Mouse (Mus musculus) spleen, postnatal 36 days (tissue): Measurements from ENCODE around the gene Tnfrsf1a.

Source experiments
- DNase-seq, 2 experiments: peaks; one replicate each; pipeline ENCODE4 v3.0.0; 2022; ENCODE audit warnings: low spot score in 2 of 2, mixed read lengths in 1 of 2

Gene Tnfrsf1a

DNA sequence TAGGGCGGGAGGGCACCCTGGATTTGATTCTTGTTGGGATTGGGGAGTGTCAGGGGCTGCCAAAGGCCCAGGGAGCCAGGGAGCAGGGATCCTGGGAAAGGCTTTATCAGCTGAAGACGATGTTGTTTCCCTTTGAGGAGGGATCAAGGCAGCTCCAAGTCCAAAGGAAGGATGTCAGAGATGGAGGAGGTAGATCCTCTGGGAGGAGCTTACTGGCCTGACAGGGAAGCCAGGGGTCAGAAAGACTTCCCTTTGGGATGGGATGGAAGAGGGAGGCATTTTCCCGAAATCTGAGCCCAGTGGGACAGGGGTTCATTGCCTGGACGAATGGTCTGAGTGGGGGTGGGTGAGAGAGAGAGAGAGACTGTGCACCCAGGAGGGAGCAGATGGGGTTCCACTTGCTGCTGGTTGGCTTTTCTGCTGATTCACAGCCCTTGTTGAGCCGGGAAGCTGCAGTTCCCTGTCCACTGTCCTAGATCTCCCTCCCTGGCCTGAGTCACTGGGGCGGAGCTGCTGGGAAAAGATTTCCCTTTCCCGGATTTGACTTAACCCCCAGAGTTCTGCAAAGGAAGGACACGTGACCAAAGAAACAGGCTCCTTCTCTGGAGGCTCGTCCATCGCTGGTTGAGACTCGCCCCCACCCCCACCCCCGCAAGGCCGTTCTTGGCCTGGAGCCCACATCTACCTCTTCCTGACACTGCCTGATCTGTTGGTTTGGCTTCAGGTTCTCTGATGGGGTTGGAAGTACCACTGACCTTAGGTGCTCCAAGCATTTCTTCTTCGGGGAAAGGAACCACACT is 5.4 kb downstream of the Tnfrsf1a start:
- no peak for DNase-seq

- no peak for DNase-seq
These were observed 6.1 kb downstream of the Tnfrsf1a start for GRCm38 (mm10) chr6:125355197-125355741.

DNA sequence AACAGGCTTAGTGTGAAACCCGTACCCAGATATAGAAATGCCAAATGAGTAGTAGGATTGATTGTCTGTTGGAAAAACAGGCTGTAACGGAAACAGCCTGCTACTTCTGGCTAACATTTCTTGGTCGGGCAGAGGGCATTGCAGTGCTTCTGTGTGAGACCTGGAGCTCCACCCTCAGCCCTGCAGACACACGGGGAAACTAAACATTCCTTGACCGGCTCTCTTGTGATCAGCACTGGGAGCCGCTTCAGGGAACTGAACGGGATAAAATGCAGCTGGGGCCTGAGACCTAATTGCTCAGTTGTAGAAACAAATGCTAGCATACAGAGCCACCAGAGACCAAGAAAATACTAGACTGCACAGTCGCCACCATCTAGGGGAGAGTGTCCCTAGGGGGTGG is 7.1 kb downstream of the Tnfrsf1a start:
- no peak for DNase-seq

DNA sequence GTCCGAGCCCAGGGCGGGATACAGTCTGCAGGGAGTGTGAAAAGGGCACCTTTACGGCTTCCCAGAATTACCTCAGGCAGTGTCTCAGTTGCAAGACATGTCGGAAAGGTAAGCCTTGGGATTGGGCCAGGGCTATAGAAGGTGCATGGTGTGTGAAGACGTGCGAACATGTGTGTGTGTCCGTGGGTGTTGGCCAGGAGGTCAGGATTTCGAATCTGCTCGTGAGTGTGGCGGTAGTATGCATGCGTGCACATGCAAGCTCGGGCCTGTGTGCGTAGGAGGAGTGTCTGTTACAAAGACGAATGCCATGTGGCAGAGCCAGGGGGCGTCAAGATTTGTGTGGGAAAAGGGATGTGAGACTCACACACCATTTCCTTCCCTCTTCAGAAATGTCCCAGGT is 8.2 kb downstream of the Tnfrsf1a start:
- no peak for DNase-seq

- no peak for DNase-seq
These were observed 10.8 kb downstream of the Tnfrsf1a start for GRCm38 (mm10) chr6:125359999-125360398.

DNA sequence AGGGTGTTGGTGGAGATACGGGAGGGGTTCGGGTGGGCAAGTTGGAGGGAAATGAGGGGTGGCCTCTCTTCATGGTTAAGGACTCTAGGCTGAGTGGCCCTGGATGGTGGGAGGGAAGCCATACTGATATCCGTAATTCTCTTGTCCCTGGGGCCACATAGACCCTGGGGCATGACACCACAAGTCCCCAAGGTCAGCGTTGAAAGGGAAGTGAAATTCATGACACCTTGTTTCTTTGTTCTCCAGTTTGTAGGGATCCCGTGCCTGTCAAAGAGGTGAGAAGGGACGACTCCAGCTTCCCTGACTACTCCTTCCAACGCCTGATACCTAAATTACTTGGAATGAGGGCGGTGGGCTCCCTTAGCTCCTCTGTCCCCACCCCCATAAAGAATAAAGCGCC is 11.7 kb downstream of the Tnfrsf1a start:
- peak in 1 of 2 experiments; percentile 40 for DNase-seq

GRCm38 (mm10) chr6:125361467-125362291 is 12.5 kb downstream of the Tnfrsf1a start:
- DNase-seq: no peak

- no peak for DNase-seq
These were observed 13.9 kb downstream of the Tnfrsf1a start for GRCm38 (mm10) chr6:125363021-125363420.

GRCm38 (mm10) chr6:125363451-125364242 is 14.5 kb downstream of the Tnfrsf1a start:
- no peak for DNase-seq

- DNase-seq: no peak
These were observed 15.3 kb downstream of the Tnfrsf1a start for GRCm38 (mm10) chr6:125364448-125364847.

DNA sequence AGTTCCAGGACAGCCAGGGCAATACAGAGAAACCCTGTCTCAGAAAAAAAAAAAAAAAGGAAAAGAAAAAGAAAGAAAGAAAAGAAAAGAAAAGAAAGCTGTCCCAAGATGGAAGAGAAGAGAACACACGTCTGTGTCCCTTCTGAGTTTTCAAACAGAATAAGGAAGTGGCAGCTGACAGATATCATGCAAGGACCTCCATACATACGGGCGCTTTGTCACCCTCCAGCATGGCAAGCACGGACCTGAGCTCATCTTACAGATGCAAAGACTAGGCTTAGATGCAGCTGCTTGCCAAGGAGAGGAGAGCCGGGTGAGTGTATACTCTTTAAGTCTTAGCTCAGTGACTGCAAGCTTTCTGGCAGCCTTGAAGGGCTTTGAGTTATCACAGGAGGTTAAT is 16.4 kb downstream of the Tnfrsf1a start:
- DNase-seq: no peak

DNA sequence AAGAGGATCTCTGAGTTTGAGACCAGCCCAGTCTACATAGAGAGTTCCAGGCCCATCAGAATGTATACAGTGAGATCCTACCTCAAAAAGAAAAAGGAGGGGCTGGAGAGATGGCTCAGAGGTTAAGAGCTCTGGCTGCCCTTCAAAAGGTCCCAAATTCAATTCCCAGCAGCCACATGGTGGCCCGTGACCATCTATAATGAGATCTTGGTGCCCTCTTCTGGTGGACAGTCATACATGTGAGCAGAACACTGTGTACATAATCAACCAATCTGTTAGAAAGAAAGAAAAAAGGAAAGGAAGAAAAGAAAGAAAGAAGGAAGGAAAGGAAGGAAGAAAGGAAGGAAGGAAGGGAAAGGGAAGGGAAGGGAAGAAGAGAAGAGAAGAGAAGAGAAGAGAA is 17.0 kb downstream of the Tnfrsf1a start:
- no peak for DNase-seq

DNA sequence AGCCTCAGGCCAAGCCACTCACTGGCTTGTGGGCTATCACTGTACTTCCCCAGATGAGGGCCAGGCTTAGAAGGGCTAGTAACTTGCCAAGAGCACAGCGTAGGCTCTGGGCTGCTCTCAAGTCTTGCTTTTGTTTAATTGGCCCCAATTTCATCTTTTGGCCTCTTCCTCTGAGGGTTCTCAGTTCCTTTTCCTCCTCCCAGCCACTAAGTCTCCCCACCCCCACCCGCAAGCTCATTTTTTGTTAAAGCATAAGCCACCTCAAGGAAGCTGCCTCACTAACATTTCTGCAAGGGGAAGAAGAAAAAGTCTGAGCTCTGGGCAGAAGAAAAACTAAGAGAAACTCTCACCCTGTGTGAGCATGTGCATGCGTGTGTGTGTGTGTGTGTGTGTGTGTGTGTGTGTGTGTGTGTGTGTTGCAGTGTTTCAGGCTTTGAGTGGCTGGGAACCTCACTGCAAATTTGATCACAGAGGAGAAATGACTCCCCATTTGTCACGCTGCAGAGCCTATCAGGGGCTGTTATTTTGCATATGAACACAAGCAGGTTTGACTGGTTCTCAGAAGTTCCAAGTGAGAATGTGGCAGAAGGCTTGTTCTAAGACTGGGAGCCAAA is 18.7 kb downstream of the Tnfrsf1a start:
- peak in 1 of 2 experiments; percentile 43 for DNase-seq

DNA sequence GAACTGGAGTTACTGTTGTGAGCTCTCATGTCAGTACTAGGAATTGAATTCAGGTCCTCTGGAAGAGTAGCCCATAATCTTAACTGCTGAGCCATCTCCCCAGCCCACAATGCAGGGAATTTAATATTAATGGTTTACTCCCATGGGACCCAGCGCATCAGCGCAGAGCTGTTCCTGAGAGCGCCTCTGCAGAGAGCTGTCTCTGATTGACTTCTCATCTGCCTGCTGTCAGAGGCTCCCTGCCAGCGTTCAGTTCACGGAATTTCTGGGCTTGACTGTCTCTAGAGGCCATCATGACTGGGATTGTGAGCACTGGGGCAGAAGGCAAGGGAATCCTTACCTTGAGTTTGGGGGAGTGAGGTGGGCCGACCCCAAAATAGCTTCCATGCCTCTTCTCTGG is 27.9 kb downstream of the Tnfrsf1a start:
- no peak for DNase-seq

DNA sequence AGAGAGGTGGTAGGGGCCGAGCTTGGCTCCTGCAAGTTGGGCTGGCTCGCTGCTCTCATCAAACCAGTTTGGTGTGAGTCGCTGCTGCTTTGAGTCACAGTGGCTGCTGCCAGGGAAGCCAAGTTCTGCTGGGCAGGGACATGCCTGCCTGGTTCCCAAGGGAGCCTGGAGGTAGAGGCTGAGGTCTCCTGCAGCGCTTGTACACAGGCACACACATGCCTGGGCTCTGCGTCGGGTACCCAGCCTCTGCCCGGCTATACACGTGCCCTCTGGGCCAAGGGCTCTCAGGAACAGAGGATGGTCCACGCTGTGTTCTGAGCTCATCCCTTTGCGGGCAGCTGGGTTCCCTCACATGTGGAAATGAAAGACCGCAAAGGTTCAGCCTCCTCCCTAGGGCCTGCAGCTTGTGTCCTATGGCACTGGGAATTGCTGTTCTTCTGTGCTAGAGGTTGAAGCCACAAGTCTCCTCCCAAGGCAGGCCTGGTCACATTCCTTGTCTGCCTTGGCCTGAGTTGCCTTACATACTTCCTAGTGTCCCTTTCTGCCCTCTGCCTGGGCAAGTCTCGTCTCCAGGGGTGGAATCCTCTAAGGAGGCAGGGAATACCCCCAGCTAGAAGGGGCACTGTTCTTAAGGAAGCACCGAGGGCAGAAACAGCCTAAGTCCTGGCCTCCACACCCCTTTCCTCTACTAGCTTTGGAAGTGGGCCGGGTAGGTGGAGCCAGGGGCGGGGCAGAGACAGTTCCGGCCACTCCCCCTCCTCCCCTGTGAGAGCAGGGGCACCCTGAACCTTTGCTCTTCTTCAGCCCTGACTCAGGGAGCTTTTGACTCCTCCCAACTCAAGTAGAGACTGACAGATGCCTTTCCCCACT is 28.7 kb downstream of the Tnfrsf1a start:
- peak; percentile 43 to 48 for DNase-seq

- no peak for DNase-seq
These were observed 29.5 kb downstream of the Tnfrsf1a start for GRCm38 (mm10) chr6:125378621-125379020.

- no peak for DNase-seq
These were observed 30.6 kb downstream of the Tnfrsf1a start for GRCm38 (mm10) chr6:125379781-125380180.

DNA sequence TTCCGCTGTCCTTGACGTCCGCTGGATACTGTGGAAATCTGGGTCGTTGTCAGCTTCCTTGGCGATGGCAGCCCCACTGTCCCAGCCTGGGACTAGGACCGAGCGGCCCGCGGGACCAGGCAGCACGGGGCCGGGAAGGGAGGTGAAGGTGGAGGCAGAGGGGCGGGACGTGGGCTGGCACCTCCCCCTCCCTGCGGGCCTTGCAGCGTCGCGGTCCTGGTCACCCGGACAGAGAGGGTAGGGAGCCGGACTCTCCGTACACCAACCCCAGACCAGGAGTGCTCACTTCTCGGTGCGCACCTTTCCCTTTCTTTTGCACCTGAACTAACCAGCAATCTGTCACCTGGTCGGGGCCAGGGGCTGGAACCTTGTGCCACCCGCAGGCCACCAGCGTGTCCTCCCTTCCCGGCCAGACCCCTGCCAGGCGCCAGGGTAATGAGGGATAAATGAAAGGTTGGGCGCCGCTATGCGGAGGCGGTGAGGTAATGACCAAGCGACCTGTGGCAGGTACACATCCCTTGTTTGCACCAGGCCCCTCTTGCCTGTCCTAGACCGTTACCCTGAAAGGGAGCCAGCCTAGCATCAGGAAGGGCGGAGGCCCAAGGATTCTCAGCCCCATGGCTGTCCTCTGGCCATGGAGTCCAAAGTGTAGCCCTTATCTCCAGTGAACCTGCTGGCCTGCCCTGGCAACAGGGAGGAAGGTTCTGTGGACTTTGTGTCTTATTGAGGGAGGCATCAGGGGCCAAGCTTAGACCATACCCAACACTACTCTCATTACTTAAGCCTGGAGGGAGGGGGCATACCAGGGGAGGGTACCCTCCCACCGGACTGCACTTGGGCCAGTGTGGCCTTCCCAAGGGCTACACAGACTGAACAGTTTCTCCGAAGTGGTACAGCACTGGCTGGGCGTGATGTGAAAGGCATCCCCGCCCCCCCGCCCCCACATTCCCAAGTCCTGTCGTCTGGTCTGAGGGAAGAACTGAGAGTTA is 31.5 kb downstream of the Tnfrsf1a start, which contains the start of gene Plekhg6:
TSS of gene Plekhg6 (minus strand) at position 422 of the 989 bp plus-strand sequence.
- no peak for DNase-seq

DNA sequence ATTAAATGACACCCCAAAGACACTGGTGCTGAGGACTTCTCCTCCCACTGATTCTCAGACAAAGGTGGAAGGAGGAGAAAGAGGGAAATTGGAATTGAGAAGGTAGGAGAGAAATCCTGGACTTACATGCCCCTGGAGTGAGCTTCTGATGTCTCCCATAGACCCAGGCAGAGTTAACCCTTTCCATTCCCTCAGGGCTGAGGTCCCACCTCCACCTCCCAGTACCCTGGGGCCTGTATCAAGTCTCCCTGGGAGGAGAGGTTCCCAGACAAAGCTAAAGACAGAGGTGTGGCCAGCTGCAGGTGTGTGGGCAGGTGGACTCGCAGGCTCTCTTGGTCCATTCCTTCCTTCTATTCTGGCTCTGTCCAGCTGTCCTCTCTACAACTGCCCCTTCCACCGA is 32.9 kb downstream of the Tnfrsf1a start:
- DNase-seq: no peak
